11 mouse cellular contexts compared by ENCODE assay signal in the genomic region with DNA sequence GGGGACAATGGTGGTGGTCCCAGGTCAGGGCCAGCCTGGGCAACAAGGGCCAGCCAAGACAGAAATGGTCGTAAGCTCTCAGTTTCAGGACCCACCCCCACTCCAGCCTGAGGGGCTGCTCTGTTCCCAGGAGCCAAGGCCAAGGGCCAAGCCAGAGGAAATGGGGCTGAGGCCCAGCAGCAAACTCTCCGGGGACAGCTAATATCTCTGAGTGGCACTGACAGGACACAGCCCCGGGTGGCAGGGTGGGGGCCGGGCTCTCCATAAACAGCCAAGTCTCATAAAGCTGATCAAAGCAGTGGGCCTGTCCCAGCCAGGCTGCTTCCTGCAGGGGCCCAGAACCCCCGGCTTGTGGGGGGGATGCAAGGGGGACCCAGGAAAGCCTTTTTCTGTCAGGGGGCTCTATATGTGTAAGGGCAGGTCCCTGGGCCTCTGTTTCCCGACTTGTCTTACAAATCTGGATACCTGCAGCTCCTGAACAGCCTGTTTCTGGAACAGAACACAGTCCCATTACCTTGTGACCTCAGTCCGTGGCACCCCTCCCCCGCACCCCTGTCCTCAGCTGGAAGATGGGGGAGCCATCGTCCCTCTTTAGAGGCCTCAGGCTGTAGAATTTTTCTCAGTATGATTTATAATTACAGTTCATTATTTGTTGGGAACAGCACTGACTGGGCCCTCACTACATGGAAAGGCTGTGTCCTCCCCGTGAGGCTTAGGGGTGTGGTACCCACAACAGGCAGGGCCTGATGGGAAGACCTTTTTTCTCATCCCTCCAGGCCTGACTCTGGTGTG. TPM values are rescaled to one million over a fixed set of nuclear protein-coding genes. Genes with fewer than 3 reads are reported as not detected.
A peak's percentile ranks its signal among the peaks of the same experiment; 100 is the strongest.
DNase-seq lines count a peak whose midpoint lies in the region; ATAC-seq and TF ChIP-seq lines count a peak whose summit lies in the region.
"Had no signal": no experiment of that assay in that cellular context is flagged by ENCODE, and none has a peak within 500 bp of the region (broad histone marks: within the 10 kb centered on the region; RNA-seq: fewer than 3 reads in every experiment).

No protein-coding gene starts in this region.

- no peaks in the 10 kb centered on the region for H3K9me3 ChIP-seq in intestine, embryonic 14.5 days (ENCODE audit: control insufficient read depth, low read length)
- no peaks in the 10 kb centered on the region for H3K9me3 ChIP-seq in intestine, postnatal 0 days (ENCODE audit: control insufficient read depth)
- H3K9me3 ChIP-seq in CH12.LX (replicated peaks; ENCODE audit: low read length), result peaks cover 2% of the 10 kb centered on the region
- no peaks in the 10 kb centered on the region for H3K9me3 ChIP-seq in lung, embryonic 14.5 days (ENCODE audit: low read depth, low read length)
- H3K9me3 ChIP-seq: forebrain, embryonic 15.5 days; hindbrain, embryonic 15.5 days had no signal

- no peak for TF ChIP-seq CTCF in intestine, postnatal 0 days (IDR thresholded peaks at IDR 0.05; ENCODE audit: low read depth)
- TF ChIP-seq CTCF in CH12.LX (conservative IDR thresholded peaks at IDR 0.05 in 1 of 2, IDR thresholded peaks at IDR 0.05 in 1 of 2; ENCODE audit: low read depth in 2 of 2, low read length in 2 of 2), result no peak
- TF ChIP-seq CTCF in lung, embryonic 14.5 days (IDR thresholded peaks at IDR 0.05; ENCODE audit: low read depth), result no peak

- no peak for TF ChIP-seq POLR2A in CH12.LX (IDR thresholded peaks at IDR 0.05; ENCODE audit: low read depth, low read length)

- no peaks in the 10 kb centered on the region for H3K79me2 ChIP-seq in CH12.LX (replicated peaks; ENCODE audit: control insufficient read depth, extremely low read depth, insufficient read depth, poor library complexity, severe bottlenecking)

- H3K9ac ChIP-seq in intestine, embryonic 14.5 days (ENCODE audit: low read length), result no peak overlapping the region
- no peak overlapping the region for H3K9ac ChIP-seq in intestine, postnatal 0 days (ENCODE audit: low read depth, low read length)
- H3K9ac ChIP-seq in CH12.LX (ENCODE audit: insufficient read depth, low read depth), result no peak overlapping the region
- peak overlapping the region; percentile 6; the same call in 1 of the 2 replicates for H3K9ac ChIP-seq in lung, embryonic 14.5 days
- H3K9ac ChIP-seq: forebrain, embryonic 15.5 days; hindbrain, embryonic 15.5 days had no signal

- peak overlapping the region; percentile 49 for H3K27ac ChIP-seq in intestine, embryonic 14.5 days (ENCODE audit: low read depth)
- no peak overlapping the region for H3K27ac ChIP-seq in intestine, postnatal 0 days (ENCODE audit: low read depth, low read length)
- H3K27ac ChIP-seq in CH12.LX (ENCODE audit: insufficient read depth, low read depth), result no peak overlapping the region
- H3K27ac ChIP-seq in lung, embryonic 14.5 days (ENCODE audit: low read depth), result peak overlapping the region; percentile 91
- H3K27ac ChIP-seq: forebrain, embryonic 15.5 days; hindbrain, embryonic 15.5 days had no signal

- in situ Hi-C loops in CH12.LX (cut with MboI; ENCODE audit: low pct_ligation_motif_present, low pct_unique_long_range_greater_than_20kb, low sequenced_read_pairs), result no loop called here

- WGBS in intestine, embryonic 14.5 days, result 19% methylated on average over 10 of the region's 10 CpGs
- 29% methylated on average over 10 of the region's 10 CpGs for WGBS in intestine, postnatal 0 days
- 12% methylated on average over 10 of the region's 10 CpGs for WGBS in lung, embryonic 14.5 days

- DNase-seq in intestine, embryonic 14.5 days (ENCODE audit: low spot score), result no peak
- no peak for DNase-seq in CH12.LX (ENCODE audit: extremely low read depth)
- peak; percentile 75 for DNase-seq in embryo, embryonic 11 days
- DNase-seq in lung, embryonic 14.5 days, result peak; percentile 96
- no peak for DNase-seq in urinary bladder, postnatal 36 days (ENCODE audit: low spot score in 2 of 2)
- no peak for DNase-seq in cerebellum, adult 9-11 months
- DNase-seq: cerebellum, adult 11-12 months had no signal

- H3K4me3 ChIP-seq in intestine, embryonic 14.5 days (ENCODE audit: low read depth, low read length), result no peak overlapping the region
- no peak overlapping the region for H3K4me3 ChIP-seq in intestine, postnatal 0 days (ENCODE audit: low read depth, low read length)
- no peak overlapping the region for H3K4me3 ChIP-seq in CH12.LX (replicated peaks in 1 of 3; ENCODE audit: low read depth in 2 of 3, low read length in 2 of 3, poor library complexity in 1 of 3)
- no peak overlapping the region for H3K4me3 ChIP-seq in lung, embryonic 14.5 days (ENCODE audit: low read depth, low read length)
- H3K4me3 ChIP-seq: forebrain, embryonic 15.5 days; hindbrain, embryonic 15.5 days had no signal

- TF ChIP-seq RAD21 in CH12.LX (IDR thresholded peaks at IDR 0.05; ENCODE audit: low read depth, low read length), result no peak

- H3K4me2 ChIP-seq in intestine, embryonic 14.5 days (ENCODE audit: low read length), result no peak overlapping the region
- H3K4me2 ChIP-seq in intestine, postnatal 0 days (replicated peaks; ENCODE audit: low read depth), result no peak overlapping the region
- H3K4me2 ChIP-seq in CH12.LX (ENCODE audit: insufficient read depth, low read depth, poor library complexity, severe bottlenecking), result no peak overlapping the region
- peak overlapping the region; percentile 44; the same call in 1 of the 2 replicates for H3K4me2 ChIP-seq in lung, embryonic 14.5 days
- H3K4me2 ChIP-seq: forebrain, embryonic 15.5 days; hindbrain, embryonic 15.5 days had no signal

- dilution Hi-C loops in CH12.LX (cut with MboI; ENCODE audit: extremely low pct_ligation_motif_present, extremely low pct_unique_long_range_greater_than_20kb, low sequenced_read_pairs), result no loop called here

- H3K4me1 ChIP-seq in intestine, embryonic 14.5 days (replicated peaks; ENCODE audit: control insufficient read depth, insufficient read depth, low read length), result peaks cover 25% of the 10 kb centered on the region
- no peaks in the 10 kb centered on the region for H3K4me1 ChIP-seq in intestine, postnatal 0 days (replicated peaks; ENCODE audit: control insufficient read depth, insufficient read depth, low read length)
- peaks cover 30 to 73% of the 10 kb centered on the region in 2 experiments for H3K4me1 ChIP-seq in CH12.LX (ENCODE audit: control insufficient read depth in 1 of 2, insufficient read depth in 2 of 2)
- H3K4me1 ChIP-seq in lung, embryonic 14.5 days (ENCODE audit: insufficient read depth), result peaks cover 42% of the 10 kb centered on the region
- H3K4me1 ChIP-seq: forebrain, embryonic 15.5 days had no signal

- no peak for ATAC-seq in intestine, embryonic 14.5 days (replicated peaks; ENCODE audit: low FRiP score, low TSS enrichment, low read depth)
- ATAC-seq in intestine, postnatal 0 days, result no peak
- ATAC-seq in lung, embryonic 14.5 days (ENCODE audit: insufficient read depth), result peak; percentile 92
- ATAC-seq: forebrain, embryonic 15.5 days had no signal

- no peaks in the 10 kb centered on the region for H3K36me3 ChIP-seq in intestine, embryonic 14.5 days (ENCODE audit: control insufficient read depth, insufficient read depth, low read length)
- H3K36me3 ChIP-seq in intestine, postnatal 0 days (ENCODE audit: control insufficient read depth, insufficient read depth), result no peaks in the 10 kb centered on the region
- peaks cover 4 to 37% of the 10 kb centered on the region in 2 experiments for H3K36me3 ChIP-seq in CH12.LX (replicated peaks in 1 of 2; ENCODE audit: control insufficient read depth in 1 of 2, insufficient read depth in 1 of 2, low read length in 1 of 2)
- H3K36me3 ChIP-seq in lung, embryonic 14.5 days (ENCODE audit: insufficient read depth), result no peaks in the 10 kb centered on the region
- H3K36me3 ChIP-seq: forebrain, embryonic 15.5 days; hindbrain, embryonic 15.5 days had no signal

- no peak for TF ChIP-seq EP300 in CH12.LX (IDR thresholded peaks at IDR 0.05; ENCODE audit: low read length)

- H3K27me3 ChIP-seq in intestine, embryonic 14.5 days (replicated peaks; ENCODE audit: control insufficient read depth, insufficient read depth, low read length), result no peaks in the 10 kb centered on the region
- H3K27me3 ChIP-seq in intestine, postnatal 0 days (replicated peaks; ENCODE audit: control insufficient read depth, insufficient read depth, low read length), result no peaks in the 10 kb centered on the region
- H3K27me3 ChIP-seq in CH12.LX (replicated peaks), result no peaks in the 10 kb centered on the region
- H3K27me3 ChIP-seq in lung, embryonic 14.5 days (ENCODE audit: insufficient read depth, low read length), result no peaks in the 10 kb centered on the region
- H3K27me3 ChIP-seq: forebrain, embryonic 15.5 days; hindbrain, embryonic 15.5 days had no signal

TF ChIP-seq in CH12.LX, 34 proteins besides CTCF, POLR2A, EP300 and RAD21:
- TF ChIP-seq CHD2 (IDR thresholded peaks at IDR 0.05; ENCODE audit: low read length) (0 out of 2 replicates have a peak, but pooled peaks have one; percentile 22), NELFE (IDR thresholded peaks at IDR 0.05; ENCODE audit: low read depth, low read length) (no peak)

RNA-seq across cellular contexts. Expression of a gene that starts 45.4 kb away (rescaled TPM):
- 17.4 and 19.2 TPM in 2 replicates for polyA plus RNA-seq in intestine, embryonic 14.5 days (2014; fragmentation: Nextera tagmentation; extraction: Ambion mirVana)
- 5.4 and 8.0 TPM in 2 replicates for polyA plus RNA-seq in intestine, postnatal 0 days (2015; fragmentation: Nextera tagmentation; extraction: Ambion mirVana)
- total RNA-seq in CH12.LX (2012; rRNA removed), result 2.9 and 3.1 TPM in 2 replicates
- total RNA-seq in CH12.LX (2014; rRNA removed), result 1.5 and 1.6 TPM in 2 replicates
- polyA plus RNA-seq in CH12.LX (2012; ENCODE audit: insufficient read length, low read depth), result 9.0 and 12.6 TPM in 2 replicates
- polyA plus RNA-seq in lung, embryonic 14.5 days (2014; fragmentation: Nextera tagmentation; extraction: Ambion mirVana), result 152 and 162 TPM in 2 replicates
- total RNA-seq: monocyte, adult 5-6 weeks had no signal

RNA-seq across cellular contexts. Expression of a gene that starts 48.5 kb away (rescaled TPM):
- polyA plus RNA-seq in intestine, embryonic 14.5 days (2014; fragmentation: Nextera tagmentation; extraction: Ambion mirVana), result 254 and 279 TPM in 2 replicates
- polyA plus RNA-seq in intestine, postnatal 0 days (2015; fragmentation: Nextera tagmentation; extraction: Ambion mirVana), result 173 and 174 TPM in 2 replicates
- total RNA-seq in CH12.LX (2012; rRNA removed), result 126 TPM in 2 replicates
- total RNA-seq in CH12.LX (2014; rRNA removed), result 84.0 and 92.8 TPM in 2 replicates
- polyA plus RNA-seq in CH12.LX (2012; ENCODE audit: insufficient read length, low read depth), result 157 and 184 TPM in 2 replicates
- 275 and 293 TPM in 2 replicates for polyA plus RNA-seq in lung, embryonic 14.5 days (2014; fragmentation: Nextera tagmentation; extraction: Ambion mirVana)

Comparison
In these comparisons a context has a peak if more than half of its experiments do, and no peak if none do; other contexts are left out.
1. H3K27ac ChIP-seq: peak in intestine, embryonic 14.5 days (single experiment) and lung, embryonic 14.5 days (single experiment); none in intestine, postnatal 0 days (single experiment) and CH12.LX (single experiment).
2. DNase-seq: peak in embryo, embryonic 11 days (single experiment) and lung, embryonic 14.5 days (single experiment); none in intestine, embryonic 14.5 days (single experiment), CH12.LX (single experiment), urinary bladder, postnatal 36 days (0 of 2) and cerebellum, adult 9-11 months (single experiment).